Mouse (Mus musculus): ENCODE data around the gene Eml6. TPM values are rescaled to one million over a fixed set of nuclear protein-coding genes. Genes with fewer than 3 reads are reported as not detected.

Gene Eml6
- polyA plus RNA-seq, 1 experiment: 0.19 TPM

- Histone ChIP-seq H3K79me3 (ENCODE audit: low read depth) (no peaks in the 10 kb centered on the region), H3K4me3 (ENCODE audit: insufficient read depth, poor library complexity, severe bottlenecking) (no peak overlapping the region), H3ac (ENCODE audit: control insufficient read depth, insufficient read length, low read depth) (no peak overlapping the region), H3K36me3 (ENCODE audit: control insufficient read depth, insufficient read depth) (no peaks in the 10 kb centered on the region), H3K79me2 (ENCODE audit: control insufficient read depth, insufficient read depth) (no peaks in the 10 kb centered on the region), H3K27me3 (ENCODE audit: control insufficient read depth, insufficient read depth, insufficient read length) (no peaks in the 10 kb centered on the region)
- no peak for TF ChIP-seq CTCF (IDR thresholded peaks at IDR 0.05; ENCODE audit: control insufficient read depth, insufficient read depth, insufficient read length)
- TF ChIP-seq MYOG (IDR thresholded peaks at IDR 0.05; ENCODE audit: control insufficient read depth, extremely low read depth, insufficient read length): no peak
- no peak for TF ChIP-seq MAX (IDR thresholded peaks at IDR 0.05)
- TF ChIP-seq MYOD1 (IDR thresholded peaks at IDR 0.05; ENCODE audit: control insufficient read depth, insufficient read length, low read depth): no peak
- no peak for TF ChIP-seq USF1 (IDR thresholded peaks at IDR 0.05; ENCODE audit: low read depth)
- no peak for TF ChIP-seq FOSL1 (IDR thresholded peaks at IDR 0.05; ENCODE audit: insufficient read depth, low read length, poor library complexity, severe bottlenecking)
- no peak for TF ChIP-seq CEBPB (IDR thresholded peaks at IDR 0.05; ENCODE audit: low read depth)
These were observed 66.5 kb downstream of the Eml6 start for GRCm38 (mm10) chr11:29959366-29959765.

GRCm38 (mm10) chr11:29944661-29945060 is 81.2 kb downstream of the Eml6 start:
- no peaks in the 10 kb centered on the region for H3K79me3 ChIP-seq (ENCODE audit: low read depth)
- no peaks in the 10 kb centered on the region for H3K36me3 ChIP-seq (ENCODE audit: control insufficient read depth, insufficient read depth)
- peaks cover 12% of the 10 kb centered on the region for H3K27me3 ChIP-seq (ENCODE audit: control insufficient read depth, insufficient read depth, insufficient read length)
- H3K4me3 ChIP-seq (ENCODE audit: insufficient read depth, poor library complexity, severe bottlenecking): no peak overlapping the region
- no peaks in the 10 kb centered on the region for H3K79me2 ChIP-seq (ENCODE audit: control insufficient read depth, insufficient read depth)
- TF ChIP-seq MYOD1 (IDR thresholded peaks at IDR 0.05; ENCODE audit: control insufficient read depth, insufficient read length, low read depth) (no peak), FOSL1 (IDR thresholded peaks at IDR 0.05; ENCODE audit: insufficient read depth, low read length, poor library complexity, severe bottlenecking) (no peak), CEBPB (IDR thresholded peaks at IDR 0.05; ENCODE audit: low read depth) (no peak), CTCF (IDR thresholded peaks at IDR 0.05; ENCODE audit: control insufficient read depth, insufficient read depth, insufficient read length) (no peak), MYOG (IDR thresholded peaks at IDR 0.05; ENCODE audit: control insufficient read depth, extremely low read depth, insufficient read length) (no peak), MAX (IDR thresholded peaks at IDR 0.05) (no peak), USF1 (IDR thresholded peaks at IDR 0.05; ENCODE audit: low read depth) (no peak)
- no peak overlapping the region for H3ac ChIP-seq (ENCODE audit: control insufficient read depth, insufficient read length, low read depth)

GRCm38 (mm10) chr11:29924332-29924731 is 101.5 kb downstream of the Eml6 start:
- TF ChIP-seq CEBPB (IDR thresholded peaks at IDR 0.05; ENCODE audit: low read depth) (no peak), MYOD1 (IDR thresholded peaks at IDR 0.05; ENCODE audit: control insufficient read depth, insufficient read length, low read depth) (no peak), CTCF (IDR thresholded peaks at IDR 0.05; ENCODE audit: control insufficient read depth, insufficient read depth, insufficient read length) (no peak), MYOG (IDR thresholded peaks at IDR 0.05; ENCODE audit: control insufficient read depth, extremely low read depth, insufficient read length) (no peak)
- no peaks in the 10 kb centered on the region for H3K79me2 ChIP-seq (ENCODE audit: control insufficient read depth, insufficient read depth)
- H3K27me3 ChIP-seq (ENCODE audit: control insufficient read depth, insufficient read depth, insufficient read length): peaks cover 6% of the 10 kb centered on the region
- H3K4me3 ChIP-seq (ENCODE audit: insufficient read depth, poor library complexity, severe bottlenecking): no peak overlapping the region
- no peak overlapping the region for H3ac ChIP-seq (ENCODE audit: control insufficient read depth, insufficient read length, low read depth)
- H3K36me3 ChIP-seq (ENCODE audit: control insufficient read depth, insufficient read depth): no peaks in the 10 kb centered on the region
- H3K79me3 ChIP-seq (ENCODE audit: low read depth): no peaks in the 10 kb centered on the region

GRCm38 (mm10) chr11:29923851-29924250 is 102.0 kb downstream of the Eml6 start:
- Histone ChIP-seq H3K79me3 (ENCODE audit: low read depth) (no peaks in the 10 kb centered on the region), H3K27me3 (ENCODE audit: control insufficient read depth, insufficient read depth, insufficient read length) (peaks cover 6% of the 10 kb centered on the region), H3K36me3 (ENCODE audit: control insufficient read depth, insufficient read depth) (no peaks in the 10 kb centered on the region), H3K4me3 (ENCODE audit: insufficient read depth, poor library complexity, severe bottlenecking) (no peak overlapping the region), H3ac (ENCODE audit: control insufficient read depth, insufficient read length, low read depth) (no peak overlapping the region), H3K79me2 (ENCODE audit: control insufficient read depth, insufficient read depth) (no peaks in the 10 kb centered on the region)
- TF ChIP-seq CEBPB (IDR thresholded peaks at IDR 0.05; ENCODE audit: low read depth) (no peak), MYOD1 (IDR thresholded peaks at IDR 0.05; ENCODE audit: control insufficient read depth, insufficient read length, low read depth) (no peak), MAX (IDR thresholded peaks at IDR 0.05) (no peak), MYOG (IDR thresholded peaks at IDR 0.05; ENCODE audit: control insufficient read depth, extremely low read depth, insufficient read length) (no peak), CTCF (IDR thresholded peaks at IDR 0.05; ENCODE audit: control insufficient read depth, insufficient read depth, insufficient read length) (no peak), FOSL1 (IDR thresholded peaks at IDR 0.05; ENCODE audit: insufficient read depth, low read length, poor library complexity, severe bottlenecking) (no peak), USF1 (IDR thresholded peaks at IDR 0.05; ENCODE audit: low read depth) (no peak)

- TF ChIP-seq MYOD1 (IDR thresholded peaks at IDR 0.05; ENCODE audit: control insufficient read depth, insufficient read length, low read depth) (no peak), MYOG (IDR thresholded peaks at IDR 0.05; ENCODE audit: control insufficient read depth, extremely low read depth, insufficient read length) (no peak), CTCF (IDR thresholded peaks at IDR 0.05; ENCODE audit: control insufficient read depth, insufficient read depth, insufficient read length) (no peak), CEBPB (IDR thresholded peaks at IDR 0.05; ENCODE audit: low read depth) (no peak), USF1 (IDR thresholded peaks at IDR 0.05; ENCODE audit: low read depth) (no peak), MAX (IDR thresholded peaks at IDR 0.05) (no peak), FOSL1 (IDR thresholded peaks at IDR 0.05; ENCODE audit: insufficient read depth, low read length, poor library complexity, severe bottlenecking) (no peak)
These were observed 112.7 kb downstream of the Eml6 start for GRCm38 (mm10) chr11:29913180-29913579.

GRCm38 (mm10) chr11:29909330-29909729 is 116.5 kb downstream of the Eml6 start:
- Histone ChIP-seq H3K27me3 (ENCODE audit: control insufficient read depth, insufficient read depth, insufficient read length) (peaks cover 4% of the 10 kb centered on the region), H3K36me3 (ENCODE audit: control insufficient read depth, insufficient read depth) (no peaks in the 10 kb centered on the region), H3K79me2 (ENCODE audit: control insufficient read depth, insufficient read depth) (no peaks in the 10 kb centered on the region), H3ac (ENCODE audit: control insufficient read depth, insufficient read length, low read depth) (no peak overlapping the region), H3K4me3 (ENCODE audit: insufficient read depth, poor library complexity, severe bottlenecking) (no peak overlapping the region), H3K79me3 (ENCODE audit: low read depth) (no peaks in the 10 kb centered on the region)
- no peak for TF ChIP-seq MYOG (IDR thresholded peaks at IDR 0.05; ENCODE audit: control insufficient read depth, extremely low read depth, insufficient read length)

More at GRCm38 (mm10) chr11:29913180-29913579, 112.7 kb downstream of the Eml6 start:
- Histone ChIP-seq H3K79me2 (ENCODE audit: control insufficient read depth, insufficient read depth) (no peaks in the 10 kb centered on the region), H3ac (ENCODE audit: control insufficient read depth, insufficient read length, low read depth) (no peak overlapping the region), H3K4me3 (ENCODE audit: insufficient read depth, poor library complexity, severe bottlenecking) (no peak overlapping the region), H3K79me3 (ENCODE audit: low read depth) (no peaks in the 10 kb centered on the region), H3K27me3 (ENCODE audit: control insufficient read depth, insufficient read depth, insufficient read length) (peaks cover 4% of the 10 kb centered on the region), H3K36me3 (ENCODE audit: control insufficient read depth, insufficient read depth) (no peaks in the 10 kb centered on the region)
